Mouse (Mus musculus) lung, embryonic 16.5 days (tissue): ENCODE results near the gene Foxp1. TPM values are rescaled to one million over a fixed set of nuclear protein-coding genes. Genes with fewer than 3 reads are reported as not detected.

ENCODE experiments used
- ATAC-seq: fragments of 200-750 bp; cut with Nextera tagmentation; 2 replicates; pipeline ENCODE4 v1.8.0; 2017; ENCODE audit warnings: low read depth, mild to moderate bottlenecking, moderate library complexity
- H3K27ac ChIP-seq: fragments of 300-500 bp; sonication (generic); 2 replicates; pipeline ENCODE4 v1.5.1; 2014; ENCODE audit warnings: mild to moderate bottlenecking, control low read depth, low read length
- H3K27me3 ChIP-seq: fragments of 300-500 bp; sonication (generic); 2 replicates; pipeline ENCODE4 v1.6.1; 2014; ENCODE audit warnings: low read depth, low read length, mixed read lengths; ENCODE audit not compliant: control insufficient read depth, insufficient read depth
- H3K36me3 ChIP-seq: fragments of 300-500 bp; sonication (generic); 2 replicates; pipeline ENCODE4 v1.6.1; 2014; ENCODE audit warnings: low read length; ENCODE audit not compliant: control insufficient read depth, insufficient read depth
- H3K4me1 ChIP-seq: fragments of 300-500 bp; sonication (generic); replicated peaks from 2 replicates; pipeline ENCODE4 v1.6.1; 2014; ENCODE audit warnings: low read length, mixed read lengths; ENCODE audit not compliant: control insufficient read depth, insufficient read depth
- H3K4me2 ChIP-seq: fragments of 300-500 bp; sonication (generic); 2 replicates; pipeline ENCODE4 v1.6.1; 2014; ENCODE audit warnings: low read depth, low read length, control low read depth
- H3K4me3 ChIP-seq: fragments of 300-500 bp; sonication (generic); 2 replicates; pipeline ENCODE4 v1.5.1; 2014; ENCODE audit warnings: mild to moderate bottlenecking, low read length, control low read depth
- H3K9ac ChIP-seq: fragments of 300-500 bp; sonication (generic); 2 replicates; pipeline ENCODE4 v1.6.1; 2014; ENCODE audit warnings: low read length, control low read depth
- H3K9me3 ChIP-seq: fragments of 300-500 bp; sonication (generic); 2 replicates; pipeline ENCODE4 v1.6.1; 2016; ENCODE audit warnings: low read length; ENCODE audit not compliant: control insufficient read depth
- WGBS: fragments of 180-500 bp; shearing (Covaris S2); extraction: QIAGEN DNeasy Blood & Tissue Kit; methylation state at CpG from one replicate; pipeline ENCODE4 v1.1.7; 2014; 5-methylcytosine and 5-hydroxymethylcytosine counted together
- polyA plus RNA-seq: library from polyadenylated mRNA; unstranded; fragments of >200 nt; fragmentation: Nextera tagmentation; extraction: Ambion mirVana; gene quantifications from 2 replicates; pipeline ENCODE4 v1.2.1, GENCODE M21; 2015

Foxp1 gene
- polyA plus RNA-seq, 1 experiment from 2014 or later: 116 TPM

- Histone ChIP-seq H3K27ac (no peak overlapping the region), H3K4me3 (no peak overlapping the region), H3K9ac (no peak overlapping the region), H3K27me3 (no peaks in the 10 kb centered on the region), H3K9me3 (no peaks in the 10 kb centered on the region), H3K36me3 (no peaks in the 10 kb centered on the region), H3K4me2 (no peak overlapping the region), H3K4me1 (peaks cover 23% of the 10 kb centered on the region)
- WGBS: 57% methylated on average over 4 of the region's 4 CpGs
- no peak for ATAC-seq
Observed at GRCm38 (mm10) chr6:99261737-99262130, 260.8 kb downstream of the Foxp1 start.

GRCm38 (mm10) chr6:99260941-99261736 is 261.4 kb downstream of the Foxp1 start:
- ATAC-seq: no peak
- no peak overlapping the region for H3K4me2 ChIP-seq
- no peak overlapping the region for H3K9ac ChIP-seq
- H3K4me3 ChIP-seq: no peak overlapping the region
- no peaks in the 10 kb centered on the region for H3K9me3 ChIP-seq
- H3K27ac ChIP-seq: no peak overlapping the region
- no peaks in the 10 kb centered on the region for H3K27me3 ChIP-seq
- peaks cover 19% of the 10 kb centered on the region for H3K4me1 ChIP-seq
- no peaks in the 10 kb centered on the region for H3K36me3 ChIP-seq
- 65% methylated on average over 11 of the region's 11 CpGs for WGBS

DNA sequence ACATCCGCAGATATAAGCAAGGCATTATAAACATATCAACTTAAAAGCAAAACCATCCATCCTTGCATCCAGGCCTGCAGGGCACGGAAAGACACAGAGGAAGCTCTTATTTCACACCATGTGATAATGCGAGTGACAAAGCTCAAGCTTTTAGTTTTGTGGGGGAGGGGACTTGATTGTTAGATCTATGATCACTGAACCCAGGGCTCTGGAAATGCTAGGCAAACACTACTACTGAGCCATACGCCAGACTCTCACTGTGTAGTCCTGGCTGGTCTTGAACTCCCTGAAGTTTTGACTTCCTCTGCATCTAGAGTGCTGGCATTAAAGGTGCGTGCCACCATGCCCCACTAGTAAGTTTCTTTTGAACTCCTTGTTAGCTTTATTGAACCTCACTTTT is 264.2 kb downstream of the Foxp1 start:
- 71% methylated on average over 5 of the region's 5 CpGs for WGBS
- no peak for ATAC-seq
- peaks cover 4% of the 10 kb centered on the region for H3K4me1 ChIP-seq
- H3K27me3 ChIP-seq: no peaks in the 10 kb centered on the region
- no peaks in the 10 kb centered on the region for H3K36me3 ChIP-seq
- no peak overlapping the region for H3K4me3 ChIP-seq
- no peak overlapping the region for H3K4me2 ChIP-seq
- H3K27ac ChIP-seq: no peak overlapping the region
- no peak overlapping the region for H3K9ac ChIP-seq
- H3K9me3 ChIP-seq: no peaks in the 10 kb centered on the region

DNA sequence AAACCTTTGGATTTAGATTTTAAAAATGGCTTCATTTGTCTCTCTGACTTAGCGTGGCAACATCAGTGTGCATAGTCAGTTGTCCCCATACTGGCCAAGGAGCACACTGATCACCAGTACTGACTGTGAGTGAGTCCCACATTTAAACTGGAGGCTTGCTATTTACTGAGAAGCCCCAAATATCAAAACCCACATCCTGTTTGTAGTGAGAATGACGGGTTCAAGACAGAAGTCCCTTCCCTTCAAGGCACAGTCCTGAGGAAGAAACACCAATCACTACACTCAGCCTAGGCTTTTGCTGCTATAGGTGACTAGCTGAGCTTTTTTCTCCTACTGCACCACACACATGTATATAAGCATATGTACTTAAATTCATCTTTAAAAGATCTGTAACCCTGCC is 264.8 kb downstream of the Foxp1 start:
- no peak for ATAC-seq
- 57% methylated on average over 2 of the region's 2 CpGs for WGBS

DNA sequence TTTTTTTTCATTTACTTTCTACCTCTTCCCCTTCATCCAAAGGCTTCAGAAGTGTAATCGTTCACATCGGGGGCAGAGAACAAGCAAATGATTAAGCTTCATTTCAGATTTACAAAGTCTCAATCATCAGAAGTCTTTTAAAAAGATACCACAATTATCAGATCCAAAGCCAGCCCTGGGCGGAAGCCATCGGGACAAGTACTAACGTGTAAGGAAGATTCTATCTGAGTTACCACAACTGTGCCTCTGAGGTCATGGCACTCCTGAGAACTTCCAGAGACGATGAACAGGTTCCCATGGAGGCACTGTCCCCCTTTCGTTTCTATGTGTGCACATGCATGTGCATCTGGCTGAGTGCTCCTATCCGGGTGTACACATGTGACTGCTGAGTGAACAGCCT is 269.2 kb downstream of the Foxp1 start:
- no peaks in the 10 kb centered on the region for H3K27me3 ChIP-seq
- H3K9me3 ChIP-seq: no peaks in the 10 kb centered on the region
- H3K4me3 ChIP-seq: no peak overlapping the region
- no peak overlapping the region for H3K9ac ChIP-seq
- H3K27ac ChIP-seq: no peak overlapping the region
- no peaks in the 10 kb centered on the region for H3K36me3 ChIP-seq
- no peak overlapping the region for H3K4me2 ChIP-seq
- H3K4me1 ChIP-seq: no peaks in the 10 kb centered on the region
- ATAC-seq: no peak
- WGBS: 70% methylated on average over 8 of the region's 8 CpGs

More for the DNA sequence above, 264.8 kb downstream of the Foxp1 start:
- Histone ChIP-seq H3K4me1 (peaks cover 4% of the 10 kb centered on the region; the same call in 1 of the 2 replicates), H3K4me2 (no peak overlapping the region), H3K9ac (no peak overlapping the region), H3K27me3 (no peaks in the 10 kb centered on the region), H3K9me3 (no peaks in the 10 kb centered on the region), H3K4me3 (no peak overlapping the region), H3K27ac (no peak overlapping the region), H3K36me3 (no peaks in the 10 kb centered on the region)

- Histone ChIP-seq H3K27me3 (no peaks in the 10 kb centered on the region), H3K36me3 (no peaks in the 10 kb centered on the region), H3K4me2 (no peak overlapping the region), H3K9me3 (no peaks in the 10 kb centered on the region), H3K4me1 (no peaks in the 10 kb centered on the region), H3K9ac (no peak overlapping the region), H3K27ac (no peak overlapping the region), H3K4me3 (no peak overlapping the region)
- no peak for ATAC-seq
- WGBS: 59% methylated on average over 5 of the region's 5 CpGs
Observed at GRCm38 (mm10) chr6:99252816-99253215, 269.7 kb downstream of the Foxp1 start.

GRCm38 (mm10) chr6:99251924-99252323 is 270.6 kb downstream of the Foxp1 start:
- no peak overlapping the region for H3K4me3 ChIP-seq
- WGBS: 76% methylated on average over 4 of the region's 4 CpGs
- no peaks in the 10 kb centered on the region for H3K9me3 ChIP-seq
- ATAC-seq: no peak
- no peaks in the 10 kb centered on the region; the same call in 1 of the 2 replicates for H3K36me3 ChIP-seq
- no peaks in the 10 kb centered on the region for H3K27me3 ChIP-seq
- no peak overlapping the region for H3K9ac ChIP-seq
- H3K27ac ChIP-seq: no peak overlapping the region
- H3K4me2 ChIP-seq: no peak overlapping the region
- H3K4me1 ChIP-seq: no peaks in the 10 kb centered on the region

GRCm38 (mm10) chr6:99251222-99251621 is 271.3 kb downstream of the Foxp1 start:
- no peak for ATAC-seq
- Histone ChIP-seq H3K4me1 (no peaks in the 10 kb centered on the region), H3K4me3 (no peak overlapping the region), H3K36me3 (no peaks in the 10 kb centered on the region; the same call in 1 of the 2 replicates), H3K9me3 (no peaks in the 10 kb centered on the region), H3K4me2 (no peak overlapping the region), H3K27ac (no peak overlapping the region), H3K27me3 (no peaks in the 10 kb centered on the region), H3K9ac (no peak overlapping the region)
- 83% methylated on average over 3 of the region's 3 CpGs for WGBS

- H3K9me3 ChIP-seq: no peaks in the 10 kb centered on the region
- no peaks in the 10 kb centered on the region for H3K27me3 ChIP-seq
- no peak overlapping the region for H3K4me2 ChIP-seq
- 67% methylated on average over 5 of the region's 5 CpGs for WGBS
- no peaks in the 10 kb centered on the region; the same call in 1 of the 2 replicates for H3K36me3 ChIP-seq
- no peak overlapping the region for H3K9ac ChIP-seq
- H3K4me3 ChIP-seq: no peak overlapping the region
- no peak for ATAC-seq
- H3K27ac ChIP-seq: no peak overlapping the region
- H3K4me1 ChIP-seq: no peaks in the 10 kb centered on the region
Observed at GRCm38 (mm10) chr6:99249496-99250030, 273.0 kb downstream of the Foxp1 start.
